Mouse (Mus musculus) embryonic facial prominence, embryonic 15.5 days (tissue): ENCODE measurements around the gene Fads1. TPM values are rescaled to one million over a fixed set of nuclear protein-coding genes. Genes with fewer than 3 reads are reported as not detected.
"Not testable (repeated sequence)": the region's sequence is repeated elsewhere in the genome, so short reads cannot be mapped to it uniquely, and the experiment has no call there.

Source experiments
- ATAC-seq: fragments of 200-750 bp; cut with Nextera tagmentation; 2 replicates; pipeline ENCODE4 v1.8.0; 2017; ENCODE audit warnings: low read depth, moderate TSS enrichment; ENCODE audit not compliant: insufficient number of reproducible peaks, low FRiP score, low TSS enrichment
- H3K27ac ChIP-seq: fragments of 300-500 bp; sonication (generic); replicated peaks from 2 replicates; pipeline ENCODE4 v1.5.1; 2015; ENCODE audit warnings: mild to moderate bottlenecking, inconsistent platforms
- H3K27me3 ChIP-seq: fragments of 300-500 bp; sonication (generic); 2 replicates; pipeline ENCODE4 v1.6.1; 2015; ENCODE audit warnings: inconsistent platforms
- H3K36me3 ChIP-seq: fragments of 300-500 bp; sonication (generic); 2 replicates; pipeline ENCODE4 v1.6.1; 2015; ENCODE audit warnings: mild to moderate bottlenecking, inconsistent platforms
- H3K4me1 ChIP-seq: fragments of 300-500 bp; sonication (generic); 2 replicates; pipeline ENCODE4 v1.6.1; 2015; ENCODE audit warnings: inconsistent platforms
- H3K4me2 ChIP-seq: fragments of 300-500 bp; sonication (generic); replicated peaks from 2 replicates; pipeline ENCODE4 v1.6.1; 2015; ENCODE audit warnings: mild to moderate bottlenecking, inconsistent platforms
- H3K4me3 ChIP-seq: fragments of 300-500 bp; sonication (generic); replicated peaks from 2 replicates; pipeline ENCODE4 v1.5.1; 2015; ENCODE audit warnings: mild to moderate bottlenecking, inconsistent platforms
- H3K9ac ChIP-seq: fragments of 300-500 bp; sonication (generic); 2 replicates; pipeline ENCODE4 v1.6.1; 2015; ENCODE audit warnings: inconsistent platforms
- H3K9me3 ChIP-seq: fragments of 300-500 bp; sonication (generic); replicated peaks from 2 replicates; pipeline ENCODE4 v1.6.1; 2016; ENCODE audit warnings: inconsistent platforms
- WGBS: fragments of 180-500 bp; shearing (Covaris S2); methylation state at CpG from one replicate; pipeline ENCODE4 v1.1.7; 2015; 5-methylcytosine and 5-hydroxymethylcytosine counted together
- polyA plus RNA-seq: library from polyadenylated mRNA; unstranded; fragments of >200 nt; fragmentation: Nextera tagmentation; extraction: Ambion mirVana; gene quantifications from 2 replicates; pipeline ENCODE4 v1.2.1, GENCODE M21; 2015

Gene Fads1
- polyA plus RNA-seq = 77.6 and 78.2 TPM in 2 replicates

DNA sequence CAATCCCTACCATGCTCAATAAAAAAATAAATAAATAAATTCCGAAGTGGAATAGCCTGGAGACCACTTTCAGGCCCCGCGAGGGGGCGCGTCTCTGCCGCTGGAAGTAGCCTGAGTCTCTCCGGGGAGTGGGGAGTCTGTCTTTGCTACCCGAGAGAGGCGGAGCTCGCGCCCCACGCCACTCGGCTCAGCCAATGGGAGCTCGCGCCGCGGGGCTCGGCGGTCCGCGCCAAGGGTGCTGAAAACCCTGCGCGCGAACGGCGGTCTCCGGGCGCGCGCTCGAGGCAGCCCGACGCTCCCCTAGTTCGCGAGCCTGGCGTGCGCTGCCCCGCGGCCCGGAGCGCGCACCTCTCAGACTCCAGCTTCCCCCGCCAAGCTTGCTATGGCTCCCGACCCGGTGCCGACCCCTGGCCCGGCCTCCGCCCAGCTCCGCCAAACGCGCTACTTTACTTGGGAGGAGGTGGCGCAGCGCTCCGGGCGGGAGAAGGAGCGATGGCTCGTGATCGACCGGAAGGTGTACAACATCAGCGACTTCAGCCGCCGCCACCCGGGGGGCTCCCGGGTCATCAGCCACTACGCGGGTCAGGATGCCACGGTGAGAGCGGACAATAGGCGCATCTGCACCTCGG is at the start of gene Fads1:
Gene Fads1 (plus strand): TSS at position 219 of the 629 bp plus-strand sequence.
- Histone ChIP-seq H3K9me3 (no peaks in the 10 kb centered on the region), H3K36me3 (peaks cover 21% of the 10 kb centered on the region), H3K4me3 (peak within 1 kb of the TSS; percentile 92), H3K27ac (peak within 1 kb of the TSS; percentile 94), H3K9ac (peak within 1 kb of the TSS; percentile 75), H3K27me3 (no peaks in the 10 kb centered on the region), H3K4me2 (peak within 1 kb of the TSS; percentile 75), H3K4me1 (peaks cover 12% of the 10 kb centered on the region)
- under 1% methylated on average over 70 of the region's 70 CpGs for WGBS
- peak; percentile 96 for ATAC-seq

DNA sequence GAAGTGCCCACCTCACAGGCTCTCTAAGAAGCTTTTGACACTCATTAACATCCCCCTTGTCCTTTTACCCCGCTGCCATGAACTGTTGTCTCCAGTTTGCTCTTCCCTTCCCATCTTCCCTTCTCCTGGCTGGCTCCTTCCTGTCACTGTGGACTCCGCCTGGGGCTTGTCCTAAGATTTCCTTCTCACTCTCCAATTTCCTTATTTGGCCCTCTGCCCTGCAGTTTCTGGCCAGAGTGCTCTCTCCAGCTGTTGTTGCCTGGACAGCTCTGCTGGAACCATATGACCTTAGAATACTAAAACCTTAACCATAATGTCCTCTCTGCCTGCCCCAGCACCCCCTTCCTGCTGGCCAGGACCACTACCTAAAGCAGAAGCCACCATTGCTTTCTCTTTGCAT is 48.0 kb upstream of the Fads1 start:
- no peak for ATAC-seq
- WGBS = 45% methylated on average over 2 of the region's 2 CpGs
- no peak overlapping the region for H3K27ac ChIP-seq
- no peak overlapping the region for H3K9ac ChIP-seq
- no peaks in the 10 kb centered on the region for H3K9me3 ChIP-seq
- no peak overlapping the region for H3K4me3 ChIP-seq
- no peaks in the 10 kb centered on the region for H3K4me1 ChIP-seq
- H3K36me3 ChIP-seq = no peaks in the 10 kb centered on the region
- no peak overlapping the region for H3K4me2 ChIP-seq
- H3K27me3 ChIP-seq = no peaks in the 10 kb centered on the region

DNA sequence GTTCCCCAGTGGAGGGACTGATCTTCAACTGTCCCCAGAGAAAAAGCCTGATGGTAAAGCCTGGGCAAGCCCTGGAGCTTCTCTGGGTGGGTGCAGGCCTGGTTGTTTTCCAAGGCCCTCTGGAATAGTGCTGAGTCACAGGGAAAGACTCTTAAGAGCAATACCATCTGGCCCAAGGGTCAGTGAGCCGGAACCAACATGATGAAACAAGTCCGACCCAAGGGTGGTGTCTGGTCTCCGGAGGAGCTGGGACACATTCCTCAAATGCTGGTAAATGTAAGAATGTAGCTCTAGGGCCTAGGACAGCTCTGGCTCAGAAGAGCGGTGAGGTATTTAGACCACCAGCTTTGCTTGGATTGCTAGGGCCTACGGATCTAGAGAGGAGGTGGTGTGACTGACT is 45.3 kb upstream of the Fads1 start:
- Histone ChIP-seq H3K4me3 (no peak overlapping the region), H3K9me3 (no peaks in the 10 kb centered on the region), H3K27me3 (no peaks in the 10 kb centered on the region), H3K9ac (no peak overlapping the region), H3K4me2 (no peak overlapping the region), H3K4me1 (no peaks in the 10 kb centered on the region), H3K27ac (no peak overlapping the region), H3K36me3 (no peaks in the 10 kb centered on the region)
- no peak for ATAC-seq
- 54% methylated on average over 5 of the region's 5 CpGs for WGBS

DNA sequence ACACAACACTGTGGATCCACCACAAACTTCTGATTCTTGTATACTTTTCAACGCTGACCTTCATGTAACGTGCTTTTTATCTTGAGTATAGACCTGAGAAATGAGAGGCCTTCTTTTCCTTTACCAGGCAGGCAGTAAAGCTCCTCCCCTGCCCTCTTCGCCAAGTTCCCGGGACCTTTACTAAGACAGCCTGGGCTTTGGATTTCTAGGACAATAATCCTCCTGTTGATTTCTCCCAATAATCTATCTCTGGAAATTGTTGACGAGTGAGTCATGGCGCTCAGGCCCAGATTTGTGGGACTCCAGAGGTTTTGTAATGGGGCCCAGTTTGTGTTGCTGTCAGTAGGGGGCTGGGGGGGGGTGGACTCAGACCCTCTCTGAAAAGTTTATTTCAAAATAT is 43.0 kb upstream of the Fads1 start:
- WGBS = 79% methylated on average over 6 of the region's 6 CpGs

GRCm38 (mm10) chr19:10143667-10144066 is 39.0 kb upstream of the Fads1 start:
- WGBS = 57% methylated on average over 2 of the region's 2 CpGs
- Histone ChIP-seq H3K9me3 (no peaks in the 10 kb centered on the region), H3K9ac (no peak overlapping the region), H3K4me3 (no peak overlapping the region), H3K4me2 (no peak overlapping the region), H3K4me1 (no peaks in the 10 kb centered on the region), H3K27me3 (no peaks in the 10 kb centered on the region), H3K27ac (no peak overlapping the region), H3K36me3 (no peaks in the 10 kb centered on the region)
- no peak for ATAC-seq

More for the DNA sequence above, 43.0 kb upstream of the Fads1 start:
- H3K9ac ChIP-seq = no peak overlapping the region
- no peaks in the 10 kb centered on the region for H3K4me1 ChIP-seq
- no peak for ATAC-seq
- H3K4me3 ChIP-seq = no peak overlapping the region
- no peaks in the 10 kb centered on the region for H3K27me3 ChIP-seq
- H3K9me3 ChIP-seq = no peaks in the 10 kb centered on the region
- no peak overlapping the region for H3K27ac ChIP-seq
- H3K4me2 ChIP-seq = no peak overlapping the region
- H3K36me3 ChIP-seq = no peaks in the 10 kb centered on the region

GRCm38 (mm10) chr19:10144464-10144863 is 38.2 kb upstream of the Fads1 start:
- H3K9ac ChIP-seq = no peak overlapping the region
- 36% methylated on average over 4 of the region's 4 CpGs for WGBS

DNA sequence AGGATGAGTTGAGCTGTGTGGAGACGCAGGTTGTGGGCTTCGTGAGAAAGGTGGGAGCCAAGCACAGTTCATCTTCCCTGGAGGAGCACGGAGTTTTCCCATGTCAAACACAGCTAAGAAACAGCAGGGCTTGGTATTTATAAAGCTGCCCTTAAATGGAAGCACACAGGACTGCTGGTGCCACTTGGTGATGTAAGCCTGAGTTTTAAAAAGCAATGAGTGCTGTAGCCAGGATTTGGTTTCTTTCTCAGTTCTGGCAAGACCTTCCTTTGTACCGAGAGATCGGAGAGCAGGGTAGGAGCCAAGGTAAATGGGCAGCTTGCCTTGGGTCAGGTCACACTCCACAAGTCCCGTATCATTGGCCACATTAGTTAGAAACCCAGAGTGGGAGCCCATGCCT is 34.1 kb upstream of the Fads1 start:
- H3K9me3 ChIP-seq = no peaks in the 10 kb centered on the region
- 82% methylated on average over 6 of the region's 6 CpGs for WGBS
- H3K4me2 ChIP-seq = no peak overlapping the region
- no peak overlapping the region for H3K4me3 ChIP-seq
- H3K27ac ChIP-seq = no peak overlapping the region
- no peaks in the 10 kb centered on the region for H3K27me3 ChIP-seq
- H3K36me3 ChIP-seq = no peaks in the 10 kb centered on the region
- no peak overlapping the region for H3K9ac ChIP-seq
- ATAC-seq = no peak
- H3K4me1 ChIP-seq = no peaks in the 10 kb centered on the region

More at GRCm38 (mm10) chr19:10144464-10144863, 38.2 kb upstream of the Fads1 start:
- Histone ChIP-seq H3K9me3 (no peaks in the 10 kb centered on the region), H3K27me3 (no peaks in the 10 kb centered on the region), H3K4me2 (no peak overlapping the region), H3K27ac (no peak overlapping the region), H3K4me1 (no peaks in the 10 kb centered on the region), H3K4me3 (no peak overlapping the region), H3K36me3 (no peaks in the 10 kb centered on the region)
- no peak for ATAC-seq

DNA sequence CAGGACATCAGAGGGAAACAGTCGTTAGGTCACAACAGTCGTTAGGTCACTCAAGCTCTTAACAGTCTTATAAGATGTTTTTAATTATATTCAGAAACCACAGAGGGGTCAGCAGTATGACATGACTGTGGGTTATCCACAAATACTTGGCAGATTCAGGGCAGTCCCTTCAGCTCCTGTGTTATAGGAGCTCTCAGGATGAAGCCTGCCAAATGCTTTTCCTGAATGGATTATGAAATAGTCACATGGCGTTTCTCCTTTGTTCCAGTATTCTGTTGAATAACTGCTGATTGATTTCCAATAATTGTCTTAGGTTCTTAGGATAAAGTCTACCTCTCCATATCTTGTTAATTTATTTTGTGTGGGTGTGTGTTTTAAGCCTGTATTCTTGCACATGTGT is 33.5 kb upstream of the Fads1 start:
- Histone ChIP-seq H3K27me3 (no peaks in the 10 kb centered on the region), H3K9me3 (no peaks in the 10 kb centered on the region), H3K36me3 (no peaks in the 10 kb centered on the region), H3K4me2 (no peak overlapping the region), H3K4me1 (no peaks in the 10 kb centered on the region), H3K4me3 (no peak overlapping the region), H3K9ac (no peak overlapping the region), H3K27ac (no peak overlapping the region)
- ATAC-seq = no peak
- 51% methylated on average over 3 of the region's 3 CpGs for WGBS

DNA sequence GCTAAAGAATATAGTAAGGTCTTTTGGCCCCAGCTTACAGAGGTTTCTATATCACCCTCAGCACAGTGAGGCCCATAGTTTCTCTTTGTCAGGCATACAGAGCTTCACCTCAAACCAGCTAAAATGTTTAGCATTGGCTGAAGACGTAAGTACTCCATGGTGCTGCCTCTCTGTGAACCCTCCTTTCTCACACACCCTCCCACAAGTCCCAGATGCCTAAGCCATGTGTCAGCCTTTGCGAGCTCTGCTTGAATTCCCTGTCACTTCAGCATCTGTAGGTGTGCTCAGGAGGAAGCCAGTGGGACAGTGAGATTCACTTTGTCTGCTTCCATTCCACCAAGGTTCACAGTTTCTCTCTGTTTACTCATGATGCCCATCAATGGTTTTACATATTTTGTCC is 25.0 kb upstream of the Fads1 start:
- WGBS = 69% methylated on average over 2 of the region's 2 CpGs
- ATAC-seq = no peak
- Histone ChIP-seq H3K4me3 (no peak overlapping the region), H3K4me1 (no peaks in the 10 kb centered on the region), H3K4me2 (no peak overlapping the region), H3K36me3 (no peaks in the 10 kb centered on the region), H3K27ac (no peak overlapping the region), H3K9me3 (no peaks in the 10 kb centered on the region), H3K9ac (no peak overlapping the region), H3K27me3 (no peaks in the 10 kb centered on the region)

- Histone ChIP-seq H3K4me2 (no peak overlapping the region), H3K4me1 (no peaks in the 10 kb centered on the region), H3K4me3 (no peak overlapping the region), H3K27ac (no peak overlapping the region), H3K27me3 (no peaks in the 10 kb centered on the region), H3K9ac (no peak overlapping the region), H3K9me3 (no peaks in the 10 kb centered on the region), H3K36me3 (no peaks in the 10 kb centered on the region)
- no peak for ATAC-seq
- 82% methylated on average over 3 of the region's 3 CpGs for WGBS
Measured at GRCm38 (mm10) chr19:10163896-10164295, 18.8 kb upstream of the Fads1 start.

GRCm38 (mm10) chr19:10165928-10166327 is 16.8 kb upstream of the Fads1 start:
- H3K4me3 ChIP-seq, H3K36me3 ChIP-seq, H3K4me1 ChIP-seq, H3K9ac ChIP-seq, H3K27me3 ChIP-seq, H3K9me3 ChIP-seq, H3K4me2 ChIP-seq, ATAC-seq, H3K27ac ChIP-seq: not testable (repeated sequence)
- 81% methylated on average over 4 of the region's 4 CpGs for WGBS

GRCm38 (mm10) chr19:10167112-10167511 is 15.6 kb upstream of the Fads1 start:
- no peaks in the 10 kb centered on the region for H3K4me1 ChIP-seq
- no peak overlapping the region for H3K27ac ChIP-seq
- ATAC-seq = no peak
- H3K9me3 ChIP-seq = no peaks in the 10 kb centered on the region
- H3K4me3 ChIP-seq = no peak overlapping the region
- WGBS = 68% methylated on average over 4 of the region's 4 CpGs
- H3K4me2 ChIP-seq = no peak overlapping the region
- H3K36me3 ChIP-seq = no peaks in the 10 kb centered on the region
- no peaks in the 10 kb centered on the region for H3K27me3 ChIP-seq
- no peak overlapping the region for H3K9ac ChIP-seq
